Mouse (Mus musculus): Measurements from ENCODE around the gene Gipc1.

- TF ChIP-seq CTCF (IDR thresholded peaks at IDR 0.05; ENCODE audit: control insufficient read depth, insufficient read depth, low read length) (no peak), POLR2A (IDR thresholded peaks at IDR 0.05; ENCODE audit: borderline replicate concordance, control insufficient read depth, low read depth, low read length) (no peak)
Observed at GRCm38 (mm10) chr8:83623549-83623948, 28.9 kb upstream of the Gipc1 start.
